Mouse (Mus musculus): ENCODE measurements around the gene Tedc1.
A peak's percentile ranks its signal among the peaks of the same experiment; 100 is the strongest.

Gene Tedc1

DNA sequence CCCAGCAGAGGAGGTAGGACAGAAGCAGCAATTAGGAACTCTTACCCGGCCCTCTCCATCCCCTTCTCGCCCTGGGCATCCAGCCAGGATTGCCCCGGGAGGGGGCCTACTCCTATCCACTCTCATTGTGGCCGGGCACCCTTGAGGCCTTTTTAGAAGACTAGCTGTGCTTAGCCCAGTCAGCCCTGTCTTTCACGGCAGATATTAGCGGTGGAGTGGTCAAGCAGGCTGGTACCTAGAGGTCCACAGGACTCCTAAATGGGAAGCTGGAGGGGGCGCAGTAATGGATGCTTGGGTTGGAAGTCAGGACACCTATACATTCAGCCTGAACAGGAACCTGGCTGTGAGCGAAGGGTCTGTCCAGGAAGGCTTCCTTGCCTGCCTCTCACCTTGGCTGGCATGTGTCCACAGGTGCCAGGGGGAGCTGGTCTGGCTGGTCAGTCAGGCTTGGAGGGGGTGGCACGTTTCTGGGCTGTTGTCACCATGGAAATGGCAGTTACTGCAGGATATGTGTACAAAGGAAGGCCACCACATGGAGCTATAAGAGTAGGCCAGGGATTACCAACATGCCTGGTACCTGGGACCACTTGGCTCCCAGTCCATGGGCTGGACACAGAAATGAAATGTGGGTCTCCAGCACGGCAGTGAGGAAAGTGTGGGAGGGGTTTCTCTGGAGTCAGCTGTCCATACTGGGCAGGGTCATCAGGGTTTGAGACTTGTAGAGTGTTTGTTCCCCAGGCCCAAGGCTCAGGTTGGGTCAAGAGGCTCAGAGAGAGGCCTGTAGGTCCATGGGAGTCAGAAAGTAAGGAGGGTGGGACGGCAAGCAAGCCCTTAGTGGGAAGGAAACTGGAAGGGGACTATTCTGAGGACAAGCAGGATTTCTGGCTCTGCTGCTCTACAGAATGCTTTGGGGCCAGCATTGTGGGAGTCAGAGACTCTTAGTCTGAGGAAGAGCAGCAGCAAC lies 17.0 kb upstream of the Tedc1 start:
- DNase-seq (ENCODE audit: low spot score) = no peak

DNA sequence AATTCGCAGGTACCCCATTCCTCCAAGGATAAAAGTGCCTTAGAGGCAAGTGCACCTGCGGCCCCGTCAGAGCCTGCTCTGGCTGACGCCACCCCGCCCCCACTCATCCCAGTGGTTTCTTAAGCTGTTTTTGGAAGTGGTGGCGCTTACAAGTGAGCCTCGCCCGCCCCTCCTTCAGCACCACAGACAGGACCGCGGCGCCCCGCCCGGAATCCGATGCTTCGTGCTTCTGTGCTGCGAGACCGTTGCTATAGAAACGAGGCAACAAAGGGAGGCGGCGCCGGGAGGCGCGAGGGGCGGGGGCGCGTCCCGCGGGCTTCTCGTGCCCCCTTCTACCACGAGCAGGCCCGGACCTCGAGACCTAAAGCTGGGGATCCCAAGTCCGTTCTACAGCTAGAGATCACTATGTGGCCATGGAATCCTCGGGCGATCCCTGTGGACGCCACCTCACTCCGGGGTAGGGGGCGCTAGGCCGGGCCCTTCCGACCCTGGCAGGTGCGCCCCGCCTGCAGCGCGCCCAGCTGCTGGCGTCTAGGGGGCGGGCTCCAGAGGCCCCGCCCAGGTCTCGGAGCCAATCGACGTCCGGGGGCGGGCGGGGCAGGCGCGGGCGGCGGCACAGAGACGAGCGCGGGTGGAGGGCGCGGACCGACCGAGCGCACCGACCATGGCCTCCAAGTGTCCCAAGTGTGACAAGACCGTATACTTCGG lies 16.2 kb upstream of the Tedc1 start, which contains the start of gene Crip2:
Gene Crip2, plus strand, starts transcription at position 329 of the 708 bp plus-strand sequence.
- DNase-seq (ENCODE audit: low spot score) = peak; percentile 89

DNA sequence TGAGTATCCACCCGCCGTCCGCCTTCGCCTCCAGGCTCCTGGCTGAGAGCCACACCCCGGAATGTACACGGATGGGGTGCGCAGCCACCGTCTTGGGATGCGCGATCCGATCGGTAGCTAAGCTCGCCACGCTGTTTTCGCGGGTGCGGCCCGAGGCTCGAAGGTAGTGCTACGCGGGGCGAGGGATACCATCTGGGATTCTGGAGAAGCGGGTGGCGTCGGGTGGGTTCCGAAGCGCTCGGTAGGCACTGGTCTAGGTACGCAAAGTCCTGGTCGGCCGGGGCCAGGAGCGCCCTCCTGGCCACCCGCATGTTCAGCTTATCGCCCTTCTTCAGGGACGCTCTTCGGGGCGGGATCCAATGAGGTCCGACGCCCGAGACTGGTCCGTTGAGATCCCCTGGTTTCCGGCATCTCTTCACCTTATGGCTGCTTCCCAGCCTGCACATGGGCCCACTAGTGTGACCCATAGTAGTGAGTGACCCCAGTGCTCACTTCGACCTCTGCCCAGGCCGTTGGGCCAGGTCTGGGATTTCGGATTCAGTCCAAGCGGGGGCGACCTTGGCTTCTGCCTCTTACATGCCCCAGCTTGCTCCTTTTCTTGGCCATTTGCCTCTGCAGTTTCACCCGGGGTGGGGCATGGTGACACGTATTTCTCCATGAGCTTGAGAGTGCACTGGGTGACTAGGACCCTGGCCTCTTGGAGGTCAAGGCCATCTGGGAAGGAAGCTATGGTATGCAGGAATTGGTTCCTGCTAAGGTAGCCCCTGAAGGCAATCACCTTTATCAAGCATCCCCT lies 15.4 kb upstream of the Tedc1 start:
- DNase-seq (ENCODE audit: low spot score) = no peak

DNA sequence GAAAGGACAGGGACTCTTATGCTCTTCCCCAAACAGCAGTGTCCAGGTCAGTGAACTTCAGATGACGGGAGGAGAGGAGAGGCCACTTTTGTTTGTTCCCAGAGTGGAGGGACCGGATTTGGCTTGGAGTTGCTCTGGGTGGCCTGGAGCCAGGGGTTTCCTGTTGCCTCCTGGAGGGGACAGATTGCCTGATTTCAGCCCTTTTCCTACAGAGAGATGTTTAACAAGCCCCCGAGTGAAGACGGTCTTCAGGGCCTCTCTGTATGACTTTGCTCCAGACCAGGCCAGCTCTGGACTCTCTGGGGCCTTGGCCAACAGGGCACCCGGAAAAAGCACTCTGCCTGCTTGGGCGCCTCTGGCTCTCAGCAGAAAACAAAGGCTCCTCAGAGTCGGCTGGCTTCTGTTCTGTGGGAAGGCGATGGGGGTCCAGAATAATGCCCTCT lies 14.7 kb upstream of the Tedc1 start:
- DNase-seq (ENCODE audit: low spot score) = no peak

DNA sequence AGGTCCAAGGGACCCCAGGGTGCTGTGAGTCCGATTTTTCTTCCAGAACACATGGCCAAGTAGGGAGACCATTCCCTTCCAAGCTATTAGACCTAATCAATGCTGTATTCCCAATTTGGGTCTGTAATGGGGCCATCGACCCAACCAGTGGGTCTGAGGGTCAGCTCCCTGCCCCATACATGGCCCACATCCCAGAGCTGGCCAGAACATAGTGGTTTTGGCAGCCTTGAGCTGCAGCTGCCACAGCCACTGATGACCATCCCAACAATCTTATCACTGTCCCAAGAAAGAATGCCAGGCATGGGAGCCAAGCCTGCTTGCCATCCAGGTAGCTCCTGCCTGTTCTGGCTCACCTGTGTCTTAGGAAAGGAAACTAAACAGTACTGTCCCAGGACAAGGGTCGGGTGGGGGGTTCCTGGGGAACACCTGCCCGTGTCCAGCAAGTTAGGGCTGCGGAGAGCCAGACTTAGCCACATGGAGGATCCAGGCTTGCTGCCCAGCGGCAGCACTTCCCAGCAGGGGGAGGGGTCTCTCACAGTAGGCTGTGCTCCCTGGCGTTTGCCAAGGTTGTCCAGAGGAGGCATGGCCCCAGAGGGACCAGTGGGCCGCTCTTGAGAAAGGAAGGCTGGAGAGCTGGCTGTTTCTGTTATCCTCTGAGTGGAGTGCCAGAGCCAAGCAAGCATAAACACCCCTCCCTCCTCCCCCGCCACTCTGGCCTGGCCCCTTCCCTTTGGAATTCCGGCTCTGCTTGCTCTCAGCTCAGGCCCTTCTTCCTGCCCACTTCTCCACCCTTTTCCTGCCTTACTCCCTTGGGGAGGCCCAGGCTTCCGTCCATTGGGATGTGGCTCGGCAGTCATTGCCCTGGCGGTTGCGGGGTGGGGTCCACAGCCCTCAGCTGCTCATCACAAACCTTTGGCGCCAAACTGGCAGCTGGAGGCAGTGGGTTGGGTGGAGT lies 13.9 kb upstream of the Tedc1 start:
- peak; percentile 73 for DNase-seq (ENCODE audit: low spot score)

DNA sequence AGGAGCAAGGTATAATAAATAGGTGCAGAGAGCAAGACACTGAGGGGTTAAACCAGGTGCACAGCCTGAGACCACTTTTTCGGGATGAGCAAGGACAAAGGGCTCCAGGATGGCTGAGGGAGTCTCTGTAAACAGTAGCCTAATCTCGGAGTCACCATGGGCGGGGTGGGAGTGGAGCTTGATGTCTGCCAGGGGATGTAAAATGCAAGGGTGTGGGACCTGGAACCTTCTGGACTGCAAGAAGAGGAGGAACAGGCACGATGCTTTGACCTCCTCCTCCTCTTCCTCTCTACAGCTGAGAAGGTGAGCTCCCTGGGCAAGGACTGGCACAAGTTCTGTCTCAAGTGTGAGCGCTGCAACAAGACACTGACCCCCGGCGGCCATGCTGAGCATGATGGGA lies 13.1 kb upstream of the Tedc1 start:
- DNase-seq (ENCODE audit: low spot score) = no peak

DNA sequence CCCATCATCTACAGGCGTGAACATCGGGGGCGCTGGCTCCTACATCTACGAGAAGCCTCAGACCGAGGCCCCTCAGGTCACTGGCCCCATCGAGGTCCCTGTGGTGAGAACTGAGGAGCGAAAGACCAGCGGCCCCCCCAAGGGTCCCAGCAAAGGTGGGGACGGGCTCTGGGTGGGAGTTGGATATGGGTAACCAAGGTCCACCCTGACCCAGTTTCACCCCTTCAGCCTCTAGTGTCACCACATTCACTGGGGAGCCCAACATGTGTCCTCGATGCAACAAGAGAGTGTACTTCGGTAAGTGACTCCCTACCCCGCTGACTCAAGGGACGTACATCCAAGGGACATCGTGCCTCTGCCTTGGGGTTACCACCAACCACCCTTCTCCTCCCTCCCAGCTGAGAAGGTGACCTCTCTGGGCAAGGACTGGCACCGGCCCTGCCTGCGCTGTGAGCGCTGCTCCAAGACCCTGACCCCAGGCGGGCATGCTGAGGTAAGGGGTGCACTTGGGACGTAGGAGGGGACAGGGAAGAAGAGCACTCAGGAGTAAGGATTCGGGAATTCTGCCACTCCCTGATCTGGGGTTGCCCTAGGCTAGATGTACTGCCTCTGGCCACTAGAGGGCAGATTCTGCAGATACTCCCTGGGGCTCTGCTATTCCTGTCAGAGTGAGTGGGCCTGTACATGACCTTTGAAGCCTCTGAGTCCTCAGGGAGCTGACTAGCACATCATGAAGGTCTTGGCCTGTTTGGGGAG lies 12.0 kb upstream of the Tedc1 start:
- DNase-seq (ENCODE audit: low spot score) = no peak

DNA sequence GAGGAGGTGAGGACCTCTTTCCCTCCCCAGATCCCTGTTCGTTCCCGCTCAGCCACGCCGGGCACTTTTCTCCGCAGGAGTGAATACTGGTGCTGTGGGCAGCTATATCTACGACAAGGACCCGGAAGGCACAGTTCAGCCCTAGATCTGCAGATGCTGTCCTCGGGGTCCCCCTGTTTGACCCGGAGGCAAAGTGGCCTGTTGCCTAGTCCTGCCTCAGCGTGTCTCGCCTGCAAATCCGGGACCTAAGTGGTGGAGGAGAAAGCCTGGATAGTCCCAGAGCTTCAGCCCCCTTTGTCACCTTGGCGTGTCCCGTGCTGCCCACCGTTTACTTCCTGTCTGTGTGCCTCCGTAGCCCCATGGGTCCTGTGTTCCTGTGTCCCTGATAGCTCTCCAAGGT lies 11.3 kb upstream of the Tedc1 start:
- DNase-seq (ENCODE audit: low spot score) = no peak

DNA sequence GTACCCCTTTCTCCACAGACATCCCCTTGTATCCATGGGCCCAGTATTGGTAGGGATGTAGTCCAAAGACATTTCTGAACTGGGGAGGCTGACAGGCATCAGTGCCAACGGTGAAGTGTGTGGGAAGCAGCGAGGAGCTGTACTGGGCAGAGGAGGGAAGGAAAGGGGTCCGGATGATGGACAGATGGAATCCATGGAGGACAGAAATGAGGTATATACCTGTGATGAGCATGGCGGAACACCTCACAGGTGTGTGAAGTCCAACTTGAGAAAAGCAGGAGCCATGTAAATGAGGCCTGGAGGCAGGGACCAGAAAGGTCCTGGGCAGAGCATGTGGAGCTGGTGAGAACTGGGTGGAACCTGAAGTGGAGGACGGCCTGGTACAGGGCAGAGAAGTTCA lies 10.6 kb upstream of the Tedc1 start:
- no peak for DNase-seq (ENCODE audit: low spot score)

DNA sequence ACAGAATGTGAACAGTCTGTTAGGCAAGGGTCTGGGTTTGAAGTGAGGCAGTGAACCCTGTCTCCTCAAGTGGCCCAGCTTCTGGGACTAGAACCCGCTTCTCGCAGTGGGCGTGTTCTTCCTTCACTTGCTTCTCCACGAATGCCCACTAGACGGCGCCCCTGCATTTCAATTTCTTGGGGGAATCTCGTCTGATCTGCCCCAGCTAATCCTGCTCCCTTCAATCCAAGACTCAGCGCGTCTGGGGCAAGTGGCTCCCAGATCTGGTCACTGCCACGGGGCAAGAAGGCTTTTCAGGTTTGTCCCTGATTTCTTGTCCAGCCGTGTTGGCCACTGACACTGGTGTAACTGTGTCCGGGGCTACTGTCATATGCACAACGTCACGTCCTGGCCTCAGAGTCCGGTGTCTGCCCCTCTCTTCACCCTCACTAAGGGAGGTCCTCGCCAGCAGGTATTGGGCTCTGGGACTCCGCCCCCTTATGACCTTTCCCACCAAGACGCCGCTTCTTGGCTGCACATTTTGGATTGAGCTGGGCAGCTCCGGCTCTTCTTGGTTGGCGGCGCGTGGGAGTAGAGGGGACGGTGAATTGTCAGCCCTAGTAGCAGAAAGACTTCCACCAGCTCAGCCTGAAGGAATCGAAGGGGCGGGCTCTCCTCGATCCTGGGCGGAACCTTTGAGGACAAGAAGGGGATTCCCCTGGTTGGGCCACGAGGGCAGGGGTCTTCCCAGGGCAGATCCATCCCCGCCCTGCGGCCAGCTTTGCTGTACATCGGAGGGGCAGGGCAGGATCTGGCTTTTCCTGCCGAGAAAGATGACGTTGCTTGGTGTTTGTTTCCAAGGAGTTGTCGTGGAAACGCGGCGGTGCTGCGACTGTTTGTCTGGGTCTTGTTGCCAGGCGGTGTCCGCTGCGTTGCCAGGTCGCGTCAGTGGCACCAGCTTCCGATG lies 9.8 kb upstream of the Tedc1 start, which contains the start of gene Crip1:
Gene Crip1, plus strand, starts transcription at position 205 of the 946 bp plus-strand sequence.
- DNase-seq (ENCODE audit: low spot score) = peak; percentile 68

DNA sequence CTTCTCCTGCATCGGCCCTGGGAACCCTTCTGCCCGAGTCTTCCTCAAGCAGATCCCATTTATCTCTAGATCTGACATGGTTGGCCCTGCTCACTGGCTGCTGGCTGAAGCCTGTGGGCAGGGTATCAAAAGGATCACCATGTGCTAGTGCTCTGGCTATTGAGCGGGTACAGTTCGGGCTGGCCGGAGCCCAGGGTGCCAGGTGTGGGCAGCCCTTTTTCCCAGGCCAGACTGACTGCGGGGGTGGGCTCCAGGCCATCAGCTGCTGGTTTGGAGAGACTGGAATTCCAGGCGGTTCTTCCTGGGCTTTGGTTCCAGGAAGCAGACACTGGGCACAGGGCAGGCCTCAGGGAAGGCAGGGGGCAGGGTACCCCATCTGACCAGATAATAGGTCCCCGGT lies 8.7 kb upstream of the Tedc1 start:
- no peak for DNase-seq (ENCODE audit: low spot score)

DNA sequence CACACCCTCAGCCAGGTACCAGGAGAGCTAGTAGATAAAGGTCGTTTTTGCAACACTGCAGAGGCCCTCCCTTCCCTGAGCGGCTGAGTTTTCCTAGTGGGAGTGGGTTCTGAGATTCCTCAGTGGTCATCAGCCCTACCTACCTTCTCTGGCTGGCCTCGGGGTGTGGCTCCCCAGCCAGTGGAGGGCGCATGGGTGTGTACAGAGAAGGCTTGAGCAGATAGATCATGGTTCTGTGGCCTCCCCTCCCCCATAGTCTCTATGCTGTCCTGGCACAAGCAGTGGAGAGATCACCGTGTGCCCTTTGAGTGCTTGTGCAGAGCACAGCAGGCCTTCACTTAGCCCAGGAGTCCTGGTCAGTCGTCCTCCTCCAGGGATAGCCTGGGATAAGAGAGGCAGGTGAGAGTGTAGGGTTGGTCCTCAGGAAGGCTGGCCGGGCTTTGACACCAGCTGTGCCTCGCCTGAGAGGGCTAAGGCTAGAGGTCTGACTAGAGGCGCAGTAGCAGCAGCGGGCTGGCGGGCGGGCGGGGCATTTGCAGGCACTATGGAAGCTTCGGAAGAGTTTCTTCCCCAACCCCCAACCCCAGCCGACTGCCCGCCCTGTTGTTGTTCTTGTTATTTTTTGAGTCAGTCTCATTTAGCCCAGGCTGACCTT lies 7.7 kb upstream of the Tedc1 start:
- no peak for DNase-seq (ENCODE audit: low spot score)

DNA sequence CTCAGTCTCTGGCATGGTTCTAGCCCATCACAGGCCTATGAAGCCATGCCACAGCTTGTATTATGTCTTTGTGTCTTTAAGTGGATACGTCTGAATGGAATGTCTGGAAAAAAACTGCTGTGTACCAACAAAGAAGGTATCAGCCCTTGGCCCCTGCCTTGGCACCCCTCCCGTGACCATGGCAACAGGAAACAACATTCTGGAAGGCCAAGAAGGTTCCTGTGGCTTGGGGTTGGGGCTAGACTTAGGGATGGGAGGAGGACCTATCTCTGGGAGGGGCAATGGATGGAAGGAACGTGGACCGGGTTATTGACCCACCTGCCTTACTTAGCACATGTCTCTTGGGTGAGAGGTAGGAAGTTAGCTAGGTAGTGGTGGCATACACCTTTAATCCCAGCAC lies 6.9 kb upstream of the Tedc1 start:
- DNase-seq (ENCODE audit: low spot score) = no peak

DNA sequence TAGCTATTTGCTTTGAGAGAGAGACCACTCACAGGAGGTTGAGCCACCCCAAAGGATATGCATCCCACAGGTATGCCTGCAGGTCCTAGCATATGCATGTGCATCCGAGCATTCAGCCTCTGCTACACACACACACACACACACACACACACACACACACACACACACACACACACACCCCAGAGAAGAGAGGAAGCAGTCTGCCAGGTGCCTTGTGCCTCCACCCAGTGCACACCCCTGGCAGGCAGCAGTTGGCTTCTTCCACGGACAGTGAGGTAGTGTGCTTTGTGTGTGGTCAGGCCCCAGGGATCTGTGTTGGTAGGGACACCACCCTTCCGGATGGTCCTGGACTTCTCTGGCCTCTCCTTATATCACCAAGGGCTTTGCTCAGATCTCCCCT lies 6.3 kb upstream of the Tedc1 start:
- no peak for DNase-seq (ENCODE audit: low spot score)

DNA sequence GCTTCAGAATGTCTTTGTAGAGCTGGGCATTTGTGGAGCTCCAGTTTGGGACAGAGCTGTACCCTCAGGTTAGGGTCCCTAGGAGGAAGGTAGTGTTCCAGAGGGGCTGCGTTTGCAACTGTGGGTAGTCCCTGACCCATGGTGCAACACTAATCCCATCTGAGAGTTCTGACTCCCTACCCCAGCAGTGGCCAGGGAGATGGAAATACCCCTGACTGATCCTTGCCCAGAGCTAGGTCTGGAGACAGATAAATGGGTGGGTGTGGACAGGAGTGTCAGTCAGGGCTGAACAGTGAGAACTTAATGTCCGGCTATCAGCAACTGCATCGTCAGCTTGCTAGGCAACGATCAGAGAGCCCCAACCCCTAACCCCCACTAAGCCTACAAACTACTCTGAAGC lies 5.6 kb upstream of the Tedc1 start:
- DNase-seq (ENCODE audit: low spot score) = no peak

DNA sequence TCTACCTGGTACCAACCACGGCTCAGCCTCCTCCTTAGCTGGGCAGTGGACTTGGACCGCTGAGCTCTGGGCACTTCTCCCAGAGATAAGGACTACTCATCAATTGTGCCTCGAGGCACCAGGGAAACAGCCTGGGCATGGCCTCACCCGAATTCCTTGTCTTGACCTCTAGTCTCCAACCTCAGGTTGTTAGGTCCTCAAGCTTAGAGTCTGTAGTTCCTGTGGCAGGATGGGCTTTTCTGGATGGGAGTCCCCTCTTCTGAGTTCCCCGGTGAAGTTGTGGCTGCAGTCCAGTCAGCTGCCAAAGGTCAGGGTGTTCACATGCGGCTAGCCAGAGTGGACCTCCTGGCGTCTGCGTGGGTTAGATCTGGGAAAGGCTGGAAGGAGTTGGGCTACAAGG lies 5.2 kb upstream of the Tedc1 start:
- DNase-seq (ENCODE audit: low spot score) = no peak

DNA sequence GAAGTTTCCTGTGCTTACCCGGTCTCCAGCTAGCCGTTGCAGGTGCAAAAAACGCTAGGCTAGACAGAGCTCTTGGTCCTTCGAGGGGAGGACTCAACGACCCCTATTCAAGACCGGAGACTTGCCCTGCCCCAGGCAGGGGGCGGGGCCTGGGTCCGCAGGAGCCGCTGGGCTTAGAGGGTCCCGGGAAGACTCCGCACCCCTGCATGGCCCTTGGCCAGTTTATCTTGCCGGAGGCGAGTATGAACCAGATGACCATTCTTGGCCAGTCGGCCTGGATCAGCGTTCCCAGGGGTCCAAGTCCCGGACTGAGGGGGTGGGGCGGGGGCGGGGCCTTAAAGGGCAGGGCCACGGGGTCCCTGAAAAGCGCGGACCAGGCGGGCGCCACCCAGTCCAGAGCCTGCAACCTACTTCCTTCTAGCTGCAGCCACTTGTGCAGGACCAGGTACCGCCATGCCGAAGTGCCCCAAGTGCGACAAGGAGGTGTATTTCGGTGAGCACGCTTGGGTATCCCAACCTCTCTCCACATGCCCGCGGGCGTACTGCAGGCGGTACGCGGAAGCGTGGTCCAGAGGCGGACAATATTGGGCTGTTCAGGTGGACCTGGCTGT lies 4.5 kb upstream of the Tedc1 start:
- DNase-seq (ENCODE audit: low spot score) = no peak

DNA sequence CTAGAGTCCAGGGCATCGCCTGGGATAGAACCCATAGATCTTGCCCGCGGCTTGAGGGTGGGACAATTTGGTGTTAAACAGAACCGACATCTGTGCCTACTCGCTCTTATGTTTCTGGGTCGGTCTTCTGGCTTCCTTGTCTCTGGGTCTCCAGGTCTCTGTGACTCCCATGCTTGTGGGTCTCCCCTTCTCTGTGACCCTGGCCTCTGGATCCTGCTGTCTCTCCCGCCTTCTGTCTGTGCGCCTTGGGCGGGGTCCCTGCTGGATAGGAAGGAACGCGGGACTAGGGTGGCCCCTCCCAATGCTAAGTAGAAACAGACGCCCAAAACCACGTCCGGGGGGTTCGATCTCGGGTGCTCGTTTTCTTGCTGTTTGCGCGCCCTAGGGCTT lies 4.0 kb upstream of the Tedc1 start:
- no peak for DNase-seq (ENCODE audit: low spot score)
